Mouse (Mus musculus) liver, embryonic 11.5 days (tissue): Measurements from ENCODE around the gene Sh2d3c. TPM values are rescaled to one million over a fixed set of nuclear protein-coding genes. Genes with fewer than 3 reads are reported as not detected.

ENCODE experiments used
- ATAC-seq: fragments of 200-750 bp; cut with Nextera tagmentation; replicated peaks from 2 replicates; pipeline ENCODE4 v1.8.0; 2017; ENCODE audit warnings: moderate number of reproducible peaks, mild to moderate bottlenecking, moderate TSS enrichment, moderate library complexity; ENCODE audit not compliant: low FRiP score
- DNase-seq: peaks from one replicate; pipeline ENCODE4 v3.0.0-alpha.2; 2017; ENCODE audit warnings: low spot score
- H3K27ac ChIP-seq: fragments of 300-500 bp; sonication (generic); 2 replicates; pipeline ENCODE4 v1.5.1; 2014; ENCODE audit warnings: mild to moderate bottlenecking, low read depth, low read length, control low read depth
- H3K27me3 ChIP-seq: fragments of 300-500 bp; sonication (generic); replicated peaks from 2 replicates; pipeline ENCODE4 v1.6.1; 2014; ENCODE audit warnings: low read length, mixed read lengths; ENCODE audit not compliant: control insufficient read depth, insufficient read depth
- H3K36me3 ChIP-seq: fragments of 300-500 bp; sonication (generic); 2 replicates; pipeline ENCODE4 v1.6.1; 2014; ENCODE audit warnings: mild to moderate bottlenecking, low read length, moderate library complexity, mixed read lengths; ENCODE audit not compliant: control insufficient read depth, insufficient read depth
- H3K4me1 ChIP-seq: fragments of 300-500 bp; sonication (generic); replicated peaks from 2 replicates; pipeline ENCODE4 v1.6.1; 2014; ENCODE audit warnings: low read length, mixed read lengths; ENCODE audit not compliant: control insufficient read depth, insufficient read depth
- H3K4me2 ChIP-seq: fragments of 300-500 bp; sonication (generic); 2 replicates; pipeline ENCODE4 v1.6.1; 2014; ENCODE audit warnings: mild to moderate bottlenecking, control low read depth, moderate library complexity
- H3K4me3 ChIP-seq: fragments of 300-500 bp; sonication (generic); 2 replicates; pipeline ENCODE4 v1.5.1; 2014; ENCODE audit warnings: low read depth, low read length, control low read depth
- H3K9ac ChIP-seq: fragments of 300-500 bp; sonication (generic); 2 replicates; pipeline ENCODE4 v1.6.1; 2014; ENCODE audit warnings: low read depth, low read length, control low read depth
- H3K9me3 ChIP-seq: fragments of 300-500 bp; sonication (generic); 2 replicates; pipeline ENCODE4 v1.6.1; 2016; ENCODE audit warnings: low read length, inconsistent platforms, mixed read lengths; ENCODE audit not compliant: control insufficient read depth
- WGBS: fragments of 180-500 bp; shearing (Covaris S2); extraction: QIAGEN DNeasy Blood & Tissue Kit; methylation state at CpG from one replicate; pipeline ENCODE4 v1.1.7; 2014; 5-methylcytosine and 5-hydroxymethylcytosine counted together
- polyA plus RNA-seq: library from polyadenylated mRNA; unstranded; fragments of >200 nt; fragmentation: Nextera tagmentation; extraction: Ambion mirVana; gene quantifications from 2 replicates; pipeline ENCODE4 v1.2.1, GENCODE M21; 2014

Gene Sh2d3c
- polyA plus RNA-seq, 1 experiment from 2014 or later = 13.4 TPM

GRCm38 (mm10) chr2:32691041-32691440, 29.8 kb upstream of the Sh2d3c start:
- Histone ChIP-seq H3K9me3 (no peaks in the 10 kb centered on the region), H3K4me1 (peaks cover 18% of the 10 kb centered on the region), H3K4me3 (peak overlapping the region; percentile 3; the same call in 1 of the 2 replicates), H3K9ac (no peak overlapping the region), H3K36me3 (peaks cover 18% of the 10 kb centered on the region), H3K4me2 (0 out of 2 replicates have a peak overlapping the region, but pooled peaks have one; percentile 4), H3K27ac (no peak overlapping the region), H3K27me3 (no peaks in the 10 kb centered on the region)
- DNase-seq (no peak), ATAC-seq (no peak)
- 73% methylated on average over 11 of the region's 11 CpGs for WGBS

DNA sequence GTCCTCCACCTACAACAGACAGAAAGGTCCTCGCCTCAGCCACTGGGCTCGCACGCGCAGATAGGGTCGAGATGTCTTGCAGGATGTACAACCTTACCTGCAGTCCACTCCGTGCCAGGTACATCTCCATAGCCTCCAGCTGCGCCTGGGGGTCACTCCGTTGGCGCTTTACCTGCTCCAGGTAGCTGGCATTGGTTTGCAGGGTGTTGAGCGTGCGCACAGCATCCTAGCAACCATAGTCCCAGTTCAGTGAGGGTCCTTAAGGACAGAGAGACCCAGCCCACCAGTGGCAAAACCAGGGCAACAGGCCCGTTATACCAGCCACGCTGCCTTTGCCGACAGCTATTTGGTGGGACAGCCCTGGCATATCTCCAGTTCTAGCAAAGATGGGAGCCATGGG, 28.4 kb upstream of the Sh2d3c start:
- Histone ChIP-seq H3K9ac (peak overlapping the region; percentile 92; the same call in 1 of the 2 replicates), H3K9me3 (no peaks in the 10 kb centered on the region), H3K4me1 (peaks cover 18% of the 10 kb centered on the region), H3K27me3 (no peaks in the 10 kb centered on the region), H3K4me2 (peak overlapping the region; percentile 89), H3K36me3 (peaks cover 7% of the 10 kb centered on the region), H3K4me3 (peak overlapping the region; percentile 80), H3K27ac (peak overlapping the region; percentile 41)
- WGBS = 92% methylated on average over 14 of the region's 14 CpGs
- DNase-seq (no peak), ATAC-seq (no peak)

- Histone ChIP-seq H3K9me3 (no peaks in the 10 kb centered on the region), H3K9ac (peak overlapping the region; percentile 92), H3K27me3 (no peaks in the 10 kb centered on the region), H3K4me3 (peak overlapping the region; percentile 80), H3K27ac (peak overlapping the region; percentile 80; the same call in 1 of the 2 replicates), H3K4me2 (peak overlapping the region; percentile 89), H3K4me1 (peaks cover 18% of the 10 kb centered on the region), H3K36me3 (no peaks in the 10 kb centered on the region; the same call in 1 of the 2 replicates)
- ATAC-seq (no peak), DNase-seq (no peak)
- 12% methylated on average over 7 of the region's 7 CpGs for WGBS
Observed at GRCm38 (mm10) chr2:32693282-32693681, 27.6 kb upstream of the Sh2d3c start.

DNA sequence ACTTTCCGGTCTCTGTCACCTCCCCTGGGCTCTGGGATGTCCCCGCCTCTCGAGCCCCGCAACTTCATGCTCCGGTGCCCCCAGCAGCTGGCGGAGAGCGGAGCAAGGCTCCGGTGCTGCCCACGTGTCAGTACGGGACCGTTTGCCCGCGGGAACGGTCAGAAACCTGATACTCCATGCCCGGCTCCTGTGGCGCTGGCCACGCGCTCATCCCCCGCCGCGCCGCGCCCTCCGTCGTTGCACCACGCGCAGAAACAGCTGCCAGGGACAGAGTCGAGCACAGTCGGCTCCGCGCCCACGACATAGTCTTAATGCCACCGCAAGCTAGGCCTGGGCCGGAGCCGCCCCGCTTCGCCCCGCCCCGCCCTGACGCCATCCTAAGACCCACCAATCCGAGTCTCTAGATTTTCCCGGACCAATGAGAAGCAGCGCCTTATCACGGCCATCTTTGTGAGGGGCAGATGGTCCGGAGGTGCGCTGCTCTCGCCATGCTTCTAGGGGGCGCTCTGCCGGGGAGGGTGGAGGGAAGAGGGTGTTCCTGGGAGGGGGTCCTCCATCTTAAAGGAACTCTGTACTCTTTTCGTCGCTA, 26.9 kb upstream of the Sh2d3c start:
- Histone ChIP-seq H3K9ac (peak overlapping the region; percentile 92), H3K27ac (peak overlapping the region; percentile 80), H3K4me2 (peak overlapping the region; percentile 89), H3K4me1 (peaks cover 18% of the 10 kb centered on the region), H3K36me3 (no peaks in the 10 kb centered on the region), H3K4me3 (peak overlapping the region; percentile 80), H3K9me3 (no peaks in the 10 kb centered on the region), H3K27me3 (no peaks in the 10 kb centered on the region)
- ATAC-seq (peak; percentile 98), DNase-seq (peak; percentile 94)
- under 1% methylated on average over 51 of the region's 51 CpGs for WGBS

DNA sequence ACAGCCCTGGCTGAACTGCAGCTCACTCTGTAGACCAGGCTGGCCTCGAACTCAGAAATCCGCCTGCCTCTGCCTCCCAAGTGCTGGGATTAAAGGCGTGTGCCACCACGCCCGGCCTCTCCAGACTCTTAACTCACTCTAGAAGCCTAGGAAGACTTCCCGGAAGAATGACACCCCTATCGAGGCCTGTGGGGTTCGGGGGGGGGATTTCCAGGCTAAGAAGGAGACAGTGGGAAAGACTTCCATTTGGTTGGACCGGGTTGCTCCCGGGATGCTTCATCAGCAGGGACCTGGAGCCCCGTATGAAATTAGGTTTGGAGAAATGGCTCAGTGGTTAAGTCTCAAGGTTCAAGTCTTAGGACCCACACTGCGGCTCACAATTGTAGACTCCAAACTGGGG, 26.2 kb upstream of the Sh2d3c start:
- Histone ChIP-seq H3K36me3 (no peaks in the 10 kb centered on the region), H3K27ac (peak overlapping the region; percentile 38; the same call in 1 of the 2 replicates), H3K27me3 (no peaks in the 10 kb centered on the region), H3K4me2 (peak overlapping the region; percentile 70), H3K4me1 (peaks cover 18% of the 10 kb centered on the region), H3K9me3 (no peaks in the 10 kb centered on the region), H3K4me3 (peak overlapping the region; percentile 80; the same call in 1 of the 2 replicates), H3K9ac (peak overlapping the region; percentile 46; the same call in 1 of the 2 replicates)
- ATAC-seq (no peak), DNase-seq (no peak)
- WGBS = 82% methylated on average over 12 of the region's 12 CpGs

DNA sequence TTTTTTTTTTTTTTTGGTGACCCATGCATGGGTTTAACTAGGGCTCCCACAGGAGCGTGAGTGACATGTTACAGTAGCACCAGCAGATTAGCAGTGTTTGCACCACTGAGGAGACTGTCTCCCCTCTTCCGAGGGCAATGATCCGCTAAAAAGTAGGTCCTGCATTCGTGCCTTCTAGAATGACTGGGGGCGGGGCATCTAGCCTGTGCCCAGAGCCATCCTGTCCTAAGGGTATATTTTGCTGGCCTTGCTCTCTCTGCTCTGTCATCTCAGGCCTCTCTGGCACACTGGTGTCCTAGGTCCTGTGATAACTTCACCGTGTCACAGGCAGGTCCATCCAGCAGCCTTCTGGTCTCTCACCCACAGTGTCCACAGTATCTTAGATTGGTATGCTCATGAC, 21.2 kb upstream of the Sh2d3c start:
- Histone ChIP-seq H3K36me3 (peaks cover 3% of the 10 kb centered on the region; the same call in 1 of the 2 replicates), H3K4me1 (no peaks in the 10 kb centered on the region; the same call in 1 of the 2 replicates), H3K9me3 (no peaks in the 10 kb centered on the region), H3K4me2 (no peak overlapping the region), H3K27ac (no peak overlapping the region), H3K4me3 (no peak overlapping the region), H3K27me3 (no peaks in the 10 kb centered on the region), H3K9ac (no peak overlapping the region)
- DNase-seq = no peak
- no peak for ATAC-seq
- WGBS = 77% methylated on average over 6 of the region's 6 CpGs

DNA sequence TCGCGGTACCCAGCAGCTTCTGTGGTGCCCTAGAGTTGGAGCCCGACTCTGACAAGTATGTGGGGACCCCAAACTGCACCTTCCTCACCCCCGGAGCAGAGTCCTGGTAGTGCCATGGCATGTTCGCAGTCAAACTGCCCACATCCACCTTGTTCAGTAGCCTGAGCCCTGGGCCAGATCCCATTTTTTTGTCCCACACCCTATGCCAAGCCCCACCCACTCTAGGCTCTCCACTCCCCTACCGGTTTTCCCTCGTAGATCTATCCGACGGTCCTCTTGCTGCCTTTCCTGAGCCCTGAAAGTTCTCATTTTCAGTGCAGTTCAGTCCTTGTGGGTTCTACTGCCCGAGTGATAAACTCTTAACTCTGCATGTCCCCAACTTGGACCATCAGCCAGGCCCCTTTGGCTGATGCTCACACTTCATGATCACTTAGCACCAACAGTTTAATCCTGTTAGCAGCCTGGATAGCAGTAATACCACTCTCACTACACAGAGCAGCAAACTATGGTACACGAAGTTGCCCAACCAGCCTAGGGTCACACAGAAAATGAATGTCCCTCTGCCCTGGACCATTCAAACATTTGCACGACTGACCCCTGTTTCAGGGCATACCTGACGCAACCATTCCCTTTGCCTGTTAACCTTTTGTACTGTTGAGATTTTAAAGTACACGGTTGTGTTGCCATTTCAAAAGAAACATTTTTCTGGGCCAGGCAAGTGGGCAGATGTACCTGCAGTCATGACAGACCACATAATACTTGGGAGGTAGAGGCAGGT, 19.7 kb upstream of the Sh2d3c start:
- ATAC-seq (no peak), DNase-seq (no peak)
- Histone ChIP-seq H3K9ac (no peak overlapping the region), H3K4me2 (no peak overlapping the region), H3K4me1 (no peaks in the 10 kb centered on the region; the same call in 1 of the 2 replicates), H3K27ac (peak overlapping the region; percentile 7; the same call in 1 of the 2 replicates), H3K4me3 (no peak overlapping the region), H3K36me3 (peaks cover 12% of the 10 kb centered on the region), H3K27me3 (no peaks in the 10 kb centered on the region), H3K9me3 (no peaks in the 10 kb centered on the region)
- 74% methylated on average over 14 of the region's 14 CpGs for WGBS

DNA sequence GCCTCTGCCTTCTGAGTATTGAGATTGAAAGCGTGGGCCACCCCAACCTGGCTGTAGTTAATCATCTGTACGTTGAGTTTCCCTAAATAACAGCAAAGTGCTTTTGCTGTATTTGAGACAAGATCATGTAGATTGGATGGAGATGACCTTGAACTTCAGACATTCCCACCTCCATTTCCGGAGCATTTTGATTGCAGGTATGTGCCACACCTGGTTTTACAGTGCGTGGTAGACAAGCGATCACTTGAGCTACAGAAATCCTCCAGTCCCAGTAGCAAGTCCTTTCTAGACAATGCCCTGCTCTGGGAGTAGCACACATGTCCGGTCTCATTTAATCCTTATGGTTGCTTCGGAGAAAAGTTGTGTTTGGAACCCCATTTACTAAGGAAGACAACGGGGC, 17.8 kb upstream of the Sh2d3c start:
- H3K36me3 ChIP-seq = peaks cover 29% of the 10 kb centered on the region
- ATAC-seq = no peak

More for the DNA sequence above, 17.8 kb upstream of the Sh2d3c start:
- Histone ChIP-seq H3K9me3 (no peaks in the 10 kb centered on the region), H3K27ac (no peak overlapping the region), H3K4me1 (no peaks in the 10 kb centered on the region; the same call in 1 of the 2 replicates), H3K4me3 (no peak overlapping the region), H3K27me3 (no peaks in the 10 kb centered on the region), H3K4me2 (peak overlapping the region; percentile 5), H3K9ac (no peak overlapping the region)
- WGBS = 92% methylated on average over 8 of the region's 8 CpGs
- no peak for DNase-seq
